Mouse (Mus musculus): ENCODE measurements around the gene Fcna. TPM values are rescaled to one million over a fixed set of nuclear protein-coding genes. Genes with fewer than 3 reads are reported as not detected.

Fcna gene
- polyA plus RNA-seq, 1 experiment from 2014 or later: 1.8 TPM

DNA sequence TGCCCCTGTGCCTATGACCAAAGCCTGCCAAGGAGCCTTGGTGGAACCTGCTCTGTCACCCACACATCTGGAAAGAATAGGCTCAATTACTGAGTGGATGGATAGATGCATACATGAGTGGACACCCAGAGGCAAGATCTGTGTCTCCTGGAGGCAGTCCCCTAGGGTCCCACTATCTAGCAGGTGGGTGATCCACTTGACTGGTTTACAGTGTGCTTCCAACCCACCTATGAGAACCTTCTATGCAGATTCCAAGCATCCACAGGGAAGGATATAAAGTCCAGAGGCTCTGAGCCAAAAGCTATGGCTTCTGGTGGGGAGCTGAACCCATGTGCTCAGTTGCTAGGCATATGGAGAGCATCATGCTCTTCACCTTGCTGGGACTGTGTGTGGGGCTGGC is 29.8 kb upstream of the Fcna start, which contains the start of gene Lcn5:
TSS of gene Lcn5 (plus strand) at position 301 of the 400 bp plus-strand sequence.
- Histone ChIP-seq H3K27me3 (ENCODE audit: insufficient read depth, low read length) (no peaks in the 10 kb centered on the region), H3K36me3 (ENCODE audit: insufficient read depth) (no peaks in the 10 kb centered on the region), H3K9me3 (ENCODE audit: low read depth, low read length) (no peaks in the 10 kb centered on the region), H3K4me3 (ENCODE audit: low read depth, low read length) (no peak within 1 kb of the TSS), H3K27ac (ENCODE audit: low read depth) (no peak within 1 kb of the TSS), H3K9ac (no peak within 1 kb of the TSS), H3K4me2 (no peak within 1 kb of the TSS), H3K4me1 (ENCODE audit: insufficient read depth) (no peaks in the 10 kb centered on the region)
- no peak for TF ChIP-seq CTCF (IDR thresholded peaks at IDR 0.05; ENCODE audit: low read depth)
- ATAC-seq (ENCODE audit: insufficient read depth) (no peak), DNase-seq (no peak)

DNA sequence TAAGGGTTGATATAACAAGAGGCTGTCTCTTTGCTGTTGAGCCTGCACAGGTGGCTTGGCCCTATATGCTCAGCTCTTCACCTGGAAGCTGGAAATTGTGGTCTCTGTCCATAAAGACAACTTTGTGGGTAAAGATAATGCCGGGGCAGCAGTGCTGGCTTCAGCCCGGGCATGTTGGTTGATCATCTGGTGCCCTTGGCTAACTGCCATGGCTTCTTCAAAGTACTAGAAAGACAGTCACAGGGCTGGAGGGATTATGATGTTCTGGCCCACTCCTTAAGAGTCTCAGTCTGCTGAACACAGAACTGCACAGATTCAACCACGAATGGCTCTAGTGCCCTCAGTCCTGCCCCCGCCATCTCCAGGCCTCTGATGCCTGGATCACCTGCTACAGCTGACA is 29.4 kb upstream of the Fcna start:
- Histone ChIP-seq H3K4me3 (ENCODE audit: low read depth, low read length) (no peak overlapping the region), H3K9ac (no peak overlapping the region), H3K4me2 (no peak overlapping the region), H3K27me3 (ENCODE audit: insufficient read depth, low read length) (no peaks in the 10 kb centered on the region), H3K36me3 (ENCODE audit: insufficient read depth) (no peaks in the 10 kb centered on the region), H3K27ac (ENCODE audit: low read depth) (no peak overlapping the region), H3K4me1 (ENCODE audit: insufficient read depth) (no peaks in the 10 kb centered on the region), H3K9me3 (ENCODE audit: low read depth, low read length) (no peaks in the 10 kb centered on the region)
- DNase-seq: no peak
- TF ChIP-seq CTCF (IDR thresholded peaks at IDR 0.05; ENCODE audit: low read depth): no peak
- no peak for ATAC-seq (ENCODE audit: insufficient read depth)
- 81% methylated on average over 4 of the region's 4 CpGs for WGBS

DNA sequence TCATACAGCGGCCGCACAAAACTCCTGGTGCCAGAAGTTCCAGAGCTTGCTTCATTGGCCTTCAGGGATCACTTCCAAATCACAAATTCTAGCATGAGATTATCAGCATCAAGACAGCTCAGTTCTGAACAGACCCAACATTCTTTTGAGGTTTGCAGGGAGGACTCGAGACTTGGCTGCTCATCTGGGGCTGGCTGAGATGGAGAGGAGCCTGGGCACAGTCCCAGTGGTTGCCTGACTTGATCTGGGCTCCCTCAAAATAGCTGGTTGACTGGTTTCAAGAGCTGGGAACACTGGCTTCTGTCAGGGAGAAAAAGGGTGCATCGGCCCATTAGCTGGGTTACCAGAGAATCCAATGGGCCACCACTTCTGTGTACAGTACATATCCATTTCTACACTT is 28.9 kb upstream of the Fcna start:
- no peak for ATAC-seq (ENCODE audit: insufficient read depth)
- WGBS: 79% methylated on average over 4 of the region's 4 CpGs

DNA sequence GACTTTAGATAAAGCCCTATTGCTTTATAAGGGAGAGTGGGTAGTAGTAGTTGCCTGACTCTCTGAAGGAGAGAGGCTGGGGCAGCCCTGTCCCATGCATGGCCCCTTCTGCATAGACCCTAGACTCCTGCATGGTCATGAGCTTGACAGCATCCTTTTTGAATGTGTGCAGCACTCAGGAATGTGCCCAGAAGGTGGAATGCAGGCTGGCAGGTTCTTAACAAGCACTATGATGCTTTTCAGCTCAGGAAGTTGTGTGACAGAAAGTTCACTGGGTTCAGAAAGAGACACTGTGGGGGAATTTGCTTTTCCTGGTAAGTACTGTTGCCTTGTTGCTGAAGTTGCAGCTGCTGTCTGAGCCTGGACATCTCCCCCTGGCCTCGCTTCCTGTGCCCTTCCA is 26.7 kb upstream of the Fcna start:
- Histone ChIP-seq H3K36me3 (ENCODE audit: insufficient read depth) (no peaks in the 10 kb centered on the region), H3K4me2 (0 out of 2 replicates have a peak overlapping the region, but pooled peaks have one; percentile 12), H3K4me1 (ENCODE audit: insufficient read depth) (no peaks in the 10 kb centered on the region), H3K9me3 (ENCODE audit: low read depth, low read length) (no peaks in the 10 kb centered on the region), H3K4me3 (ENCODE audit: low read depth, low read length) (no peak overlapping the region), H3K27ac (ENCODE audit: low read depth) (peak overlapping the region; percentile 65), H3K27me3 (ENCODE audit: insufficient read depth, low read length) (no peaks in the 10 kb centered on the region), H3K9ac (0 out of 2 replicates have a peak overlapping the region, but pooled peaks have one; percentile 25)
- peak; percentile 52 for DNase-seq
- WGBS: 41% methylated on average over 1 of the region's 1 CpGs
- ATAC-seq (ENCODE audit: insufficient read depth): peak; percentile 73; the same call in 1 of the 2 replicates
- no peak for TF ChIP-seq CTCF (IDR thresholded peaks at IDR 0.05; ENCODE audit: low read depth)

More for the DNA sequence above, 28.9 kb upstream of the Fcna start:
- Histone ChIP-seq H3K9ac (no peak overlapping the region), H3K27ac (ENCODE audit: low read depth) (no peak overlapping the region), H3K4me2 (no peak overlapping the region), H3K4me1 (ENCODE audit: insufficient read depth) (no peaks in the 10 kb centered on the region), H3K9me3 (ENCODE audit: low read depth, low read length) (no peaks in the 10 kb centered on the region), H3K27me3 (ENCODE audit: insufficient read depth, low read length) (no peaks in the 10 kb centered on the region), H3K4me3 (ENCODE audit: low read depth, low read length) (no peak overlapping the region), H3K36me3 (ENCODE audit: insufficient read depth) (no peaks in the 10 kb centered on the region)
- TF ChIP-seq CTCF (IDR thresholded peaks at IDR 0.05; ENCODE audit: low read depth): no peak
- no peak for DNase-seq

DNA sequence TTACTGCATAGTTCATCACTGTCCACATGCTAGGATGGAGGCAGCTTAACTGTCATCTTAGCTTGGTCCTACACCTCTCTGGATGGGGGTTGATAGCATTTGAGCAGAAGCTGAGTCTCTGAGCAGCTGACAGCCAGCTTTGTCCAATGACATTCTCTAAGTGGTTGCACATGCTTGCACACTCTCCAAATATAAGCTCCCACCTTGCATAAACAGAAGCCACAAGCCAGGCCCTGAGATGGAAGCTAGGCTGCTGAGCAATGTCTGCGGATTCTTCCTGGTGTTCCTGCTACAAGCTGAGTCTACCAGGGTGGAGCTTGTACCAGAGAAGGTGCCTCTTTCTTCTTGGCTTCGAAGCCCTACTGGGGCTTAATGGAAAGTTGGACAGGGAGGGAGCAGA is 25.1 kb upstream of the Fcna start, which contains the start of gene Lcn8:
TSS of gene Lcn8 (plus strand) at position 219 of the 400 bp plus-strand sequence.
- Histone ChIP-seq H3K9ac (no peak within 1 kb of the TSS), H3K4me2 (no peak within 1 kb of the TSS), H3K27ac (ENCODE audit: low read depth) (no peak within 1 kb of the TSS), H3K4me1 (ENCODE audit: insufficient read depth) (no peaks in the 10 kb centered on the region), H3K27me3 (ENCODE audit: insufficient read depth, low read length) (no peaks in the 10 kb centered on the region), H3K36me3 (ENCODE audit: insufficient read depth) (no peaks in the 10 kb centered on the region), H3K4me3 (ENCODE audit: low read depth, low read length) (no peak within 1 kb of the TSS), H3K9me3 (ENCODE audit: low read depth, low read length) (no peaks in the 10 kb centered on the region)
- TF ChIP-seq CTCF (IDR thresholded peaks at IDR 0.05; ENCODE audit: low read depth): no peak
- DNase-seq (no peak), ATAC-seq (ENCODE audit: insufficient read depth) (no peak)
- WGBS: 70% methylated on average over 2 of the region's 2 CpGs

DNA sequence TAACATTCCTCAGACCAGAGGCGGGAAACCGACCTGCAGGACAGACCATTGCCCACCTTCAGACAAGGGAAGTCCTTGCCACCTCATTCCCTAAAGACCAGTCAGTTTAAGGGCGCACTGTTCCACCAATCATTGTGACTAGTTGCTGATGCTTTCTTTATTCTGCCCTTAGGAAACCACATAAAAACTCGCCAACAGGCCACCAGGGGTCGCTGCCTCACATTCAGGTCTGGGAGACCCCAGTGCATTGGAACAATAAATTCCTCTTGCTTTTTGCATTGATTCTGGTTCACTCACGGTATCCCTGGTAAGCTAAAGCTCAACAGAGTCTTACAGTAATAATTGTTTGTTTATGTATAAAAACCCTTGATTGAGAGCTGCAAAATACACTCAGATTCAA is 12.1 kb upstream of the Fcna start:
- Histone ChIP-seq H3K9ac (no peak overlapping the region), H3K36me3 (ENCODE audit: insufficient read depth) (no peaks in the 10 kb centered on the region), H3K4me1 (ENCODE audit: insufficient read depth) (no peaks in the 10 kb centered on the region), H3K4me2 (no peak overlapping the region), H3K4me3 (ENCODE audit: low read depth, low read length) (no peak overlapping the region), H3K9me3 (ENCODE audit: low read depth, low read length) (no peaks in the 10 kb centered on the region), H3K27me3 (ENCODE audit: insufficient read depth, low read length) (no peaks in the 10 kb centered on the region), H3K27ac (ENCODE audit: low read depth) (no peak overlapping the region)
- 12% methylated on average over 6 of the region's 6 CpGs for WGBS
- ATAC-seq (ENCODE audit: insufficient read depth): no peak
- TF ChIP-seq CTCF (IDR thresholded peaks at IDR 0.05; ENCODE audit: low read depth): peak; percentile 77
- peak; percentile 71 for DNase-seq

DNA sequence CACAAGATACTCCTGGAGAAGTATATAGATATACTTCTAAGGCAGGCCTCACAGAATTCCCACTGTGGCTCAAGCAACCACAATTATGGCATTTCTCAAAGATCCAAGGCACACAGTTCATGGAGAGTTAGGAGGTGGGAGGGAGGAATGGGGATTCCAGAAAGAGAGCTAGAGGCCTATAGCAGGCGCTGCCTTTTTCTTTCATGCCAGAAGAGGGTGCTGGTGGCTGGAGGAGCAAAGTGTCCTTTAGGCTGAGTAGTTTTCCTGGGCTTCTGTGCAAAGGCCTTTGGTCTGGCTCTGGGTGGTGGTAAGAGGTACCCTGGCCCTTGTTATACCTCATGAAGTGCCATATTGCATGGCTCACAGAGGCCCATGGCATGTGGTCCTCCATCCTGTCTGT is 6.2 kb upstream of the Fcna start:
- Histone ChIP-seq H3K4me1 (ENCODE audit: insufficient read depth) (no peaks in the 10 kb centered on the region), H3K36me3 (ENCODE audit: insufficient read depth) (no peaks in the 10 kb centered on the region), H3K9me3 (ENCODE audit: low read depth, low read length) (no peaks in the 10 kb centered on the region), H3K27me3 (ENCODE audit: insufficient read depth, low read length) (no peaks in the 10 kb centered on the region), H3K4me3 (ENCODE audit: low read depth, low read length) (no peak overlapping the region), H3K27ac (ENCODE audit: low read depth) (no peak overlapping the region), H3K9ac (no peak overlapping the region), H3K4me2 (no peak overlapping the region)
- DNase-seq (no peak), ATAC-seq (ENCODE audit: insufficient read depth) (no peak)
- WGBS: 53% methylated on average over 1 of the region's 1 CpGs
- TF ChIP-seq CTCF (IDR thresholded peaks at IDR 0.05; ENCODE audit: low read depth): no peak

DNA sequence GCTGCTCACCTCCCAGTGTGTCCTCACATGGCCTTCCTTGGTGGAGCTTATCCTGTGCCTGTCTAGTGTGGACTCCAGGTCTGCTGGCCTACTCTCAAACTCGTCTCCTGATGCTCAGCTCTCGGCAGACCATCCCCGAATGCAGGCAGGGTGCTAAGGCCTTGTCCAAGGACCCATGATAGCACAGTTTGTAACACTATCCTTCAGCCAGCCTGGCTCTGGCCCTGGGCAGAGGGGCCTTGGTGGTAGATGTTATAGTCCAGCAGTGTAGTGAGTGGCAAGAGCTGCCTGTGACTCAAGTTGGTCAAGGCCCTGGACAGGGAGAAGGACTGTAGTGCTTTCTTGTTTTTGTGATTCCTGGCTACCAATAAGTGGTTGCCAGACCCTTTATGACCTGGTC is 5.8 kb upstream of the Fcna start:
- TF ChIP-seq CTCF (IDR thresholded peaks at IDR 0.05; ENCODE audit: low read depth): no peak
- H3K36me3 ChIP-seq (ENCODE audit: insufficient read depth): no peaks in the 10 kb centered on the region
- ATAC-seq (ENCODE audit: insufficient read depth) (no peak), DNase-seq (no peak)
- H3K4me1 ChIP-seq (ENCODE audit: insufficient read depth): no peaks in the 10 kb centered on the region
- no peaks in the 10 kb centered on the region for H3K9me3 ChIP-seq (ENCODE audit: low read depth, low read length)
- no peak overlapping the region for H3K27ac ChIP-seq (ENCODE audit: low read depth)
- no peak overlapping the region for H3K4me3 ChIP-seq (ENCODE audit: low read depth, low read length)
- WGBS: 78% methylated on average over 3 of the region's 3 CpGs
- no peak overlapping the region for H3K9ac ChIP-seq
- H3K27me3 ChIP-seq (ENCODE audit: insufficient read depth, low read length): no peaks in the 10 kb centered on the region
- H3K4me2 ChIP-seq: no peak overlapping the region

Measured in lung, embryonic 14.5 days (tissue).